Comparison of ENCODE assay signal across 9 mouse cellular contexts in the genomic region with DNA sequence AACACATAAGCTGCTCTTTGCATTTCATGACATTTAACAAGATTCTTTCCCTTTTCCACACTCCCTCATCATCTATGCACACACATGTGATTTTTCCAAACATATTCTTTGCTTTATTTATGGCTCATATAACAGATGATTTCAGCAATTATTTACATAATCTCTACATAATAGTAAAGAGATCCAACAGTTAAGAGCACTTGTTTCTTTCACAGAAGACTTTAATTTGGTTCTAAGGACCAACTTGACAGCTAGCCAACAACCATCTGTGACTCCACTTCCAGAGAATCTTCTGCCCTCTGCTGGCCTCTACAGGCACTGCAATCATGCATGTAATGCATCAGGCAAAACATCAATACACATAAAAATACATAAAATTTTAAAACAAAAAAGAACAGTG. TPM values are rescaled to one million over a fixed set of nuclear protein-coding genes. Genes with fewer than 3 reads are reported as not detected.
DNase-seq lines count a peak whose midpoint lies in the region; ATAC-seq lines count a peak whose summit lies in the region.
"Had no signal": no experiment of that assay in that cellular context is flagged by ENCODE, and none has a peak within 500 bp of the region (broad histone marks: within the 10 kb centered on the region; RNA-seq: fewer than 3 reads in every experiment).

No protein-coding gene starts in this region.

- no peaks in the 10 kb centered on the region for H3K27me3 ChIP-seq in hindbrain, embryonic 11.5 days (ENCODE audit: control insufficient read depth, insufficient read depth, low read length)
- no peaks in the 10 kb centered on the region for H3K27me3 ChIP-seq in hindbrain, embryonic 12.5 days
- H3K27me3 ChIP-seq: limb, embryonic 15.5 days had no signal

- H3K4me1 ChIP-seq in hindbrain, embryonic 11.5 days (replicated peaks; ENCODE audit: control insufficient read depth, insufficient read depth, low read length) = no peaks in the 10 kb centered on the region
- no peaks in the 10 kb centered on the region for H3K4me1 ChIP-seq in hindbrain, embryonic 12.5 days
- H3K4me1 ChIP-seq: limb, embryonic 15.5 days had no signal

- H3K9me3 ChIP-seq in hindbrain, embryonic 11.5 days (ENCODE audit: control insufficient read depth, low read length) = no peaks in the 10 kb centered on the region
- H3K9me3 ChIP-seq in hindbrain, embryonic 12.5 days (replicated peaks) = no peaks in the 10 kb centered on the region
- H3K9me3 ChIP-seq: limb, embryonic 15.5 days had no signal

- no peak overlapping the region for H3K27ac ChIP-seq in hindbrain, embryonic 11.5 days (ENCODE audit: low read depth, low read length)
- no peak overlapping the region for H3K27ac ChIP-seq in hindbrain, embryonic 12.5 days
- H3K27ac ChIP-seq: limb, embryonic 15.5 days had no signal

- H3K9ac ChIP-seq in hindbrain, embryonic 11.5 days (ENCODE audit: low read depth, low read length) = no peak overlapping the region
- no peak overlapping the region for H3K9ac ChIP-seq in hindbrain, embryonic 12.5 days
- H3K9ac ChIP-seq: limb, embryonic 15.5 days had no signal

- no peaks in the 10 kb centered on the region for H3K36me3 ChIP-seq in hindbrain, embryonic 11.5 days (ENCODE audit: control insufficient read depth, insufficient read depth, low read length)
- no peaks in the 10 kb centered on the region for H3K36me3 ChIP-seq in hindbrain, embryonic 12.5 days
- H3K36me3 ChIP-seq: limb, embryonic 15.5 days had no signal

- H3K4me3 ChIP-seq in hindbrain, embryonic 11.5 days (ENCODE audit: low read depth, low read length) = no peak overlapping the region
- no peak overlapping the region for H3K4me3 ChIP-seq in hindbrain, embryonic 12.5 days
- H3K4me3 ChIP-seq: limb, embryonic 15.5 days had no signal

- ATAC-seq in hindbrain, embryonic 11.5 days (ENCODE audit: low FRiP score) = no peak
- no peak for ATAC-seq in hindbrain, embryonic 12.5 days (ENCODE audit: low FRiP score)
- ATAC-seq in granulocyte monocyte progenitor cell, adult 5-6 weeks (replicated peaks; ENCODE audit: poor library complexity, severe bottlenecking) = no peak

- DNase-seq in hindbrain, embryonic 11.5 days (ENCODE audit: low spot score) = peak; percentile 56
- DNase-seq in ES-CJ7 (ENCODE audit: low read depth, low spot score) = peak; percentile 55
- peak; percentile 85 for DNase-seq in brain, adult 2 months (ENCODE audit: low read depth, low spot score)
- DNase-seq in forelimb bud, embryonic 11.5 days (ENCODE audit: low read depth, low spot score) = peak; percentile 20
- DNase-seq in layer of hippocampus, postnatal 36 days = peak; percentile 66 to 77
- DNase-seq in right cerebral cortex, adult 2 months (ENCODE audit: low spot score in 2 of 2) = peak; percentile 85 to 86

- H3K4me2 ChIP-seq in hindbrain, embryonic 11.5 days (replicated peaks; ENCODE audit: low read depth, low read length) = no peak overlapping the region
- no peak overlapping the region for H3K4me2 ChIP-seq in hindbrain, embryonic 12.5 days (replicated peaks)
- H3K4me2 ChIP-seq: limb, embryonic 15.5 days had no signal

RNA-seq across cellular contexts. Expression of a gene that starts 28.6 kb away (rescaled TPM):
- polyA plus RNA-seq in hindbrain, embryonic 11.5 days (2014; fragmentation: Nextera tagmentation; extraction: Ambion mirVana) = 3.4 and 4.6 TPM in 2 replicates
- polyA plus RNA-seq in hindbrain, embryonic 12.5 days (2016; fragmentation: Nextera tagmentation; extraction: Ambion mirVana) = 5.9 and 6.1 TPM in 2 replicates
- total RNA-seq in layer of hippocampus, postnatal 36 days (2021) = 100 to 1,000 TPM in 1 of 2 experiments, 10 to 100 TPM in 1; 93.5 to 105 TPM
- total RNA-seq in granulocyte monocyte progenitor cell, adult 5-6 weeks (2014; fragmentation: Nextera tagmentation) = not detected in 2 replicates
- not detected in 2 replicates for total RNA-seq in granulocyte monocyte progenitor cell, adult 5-6 weeks (2017)
- polyA plus RNA-seq: limb, embryonic 15.5 days had no signal

Comparison
In these comparisons a context has a peak if more than half of its experiments do, and no peak if none do; other contexts are left out.
1. DNase-seq: peak in every context shown above with its lines; median percentile 86 in right cerebral cortex, adult 2 months; 85 in brain, adult 2 months; 72 in layer of hippocampus, postnatal 36 days; 56 in hindbrain, embryonic 11.5 days; 55 in ES-CJ7; 20 in forelimb bud, embryonic 11.5 days.
2. RNA of a gene that starts 28.6 kb away (total RNA-seq): 93.5 to 105 TPM in layer of hippocampus, postnatal 36 days; not detected in granulocyte monocyte progenitor cell, adult 5-6 weeks; every median in the first group is over 10 times any median in the second.